8 mouse cellular contexts compared by ENCODE assay signal in the genomic region with DNA sequence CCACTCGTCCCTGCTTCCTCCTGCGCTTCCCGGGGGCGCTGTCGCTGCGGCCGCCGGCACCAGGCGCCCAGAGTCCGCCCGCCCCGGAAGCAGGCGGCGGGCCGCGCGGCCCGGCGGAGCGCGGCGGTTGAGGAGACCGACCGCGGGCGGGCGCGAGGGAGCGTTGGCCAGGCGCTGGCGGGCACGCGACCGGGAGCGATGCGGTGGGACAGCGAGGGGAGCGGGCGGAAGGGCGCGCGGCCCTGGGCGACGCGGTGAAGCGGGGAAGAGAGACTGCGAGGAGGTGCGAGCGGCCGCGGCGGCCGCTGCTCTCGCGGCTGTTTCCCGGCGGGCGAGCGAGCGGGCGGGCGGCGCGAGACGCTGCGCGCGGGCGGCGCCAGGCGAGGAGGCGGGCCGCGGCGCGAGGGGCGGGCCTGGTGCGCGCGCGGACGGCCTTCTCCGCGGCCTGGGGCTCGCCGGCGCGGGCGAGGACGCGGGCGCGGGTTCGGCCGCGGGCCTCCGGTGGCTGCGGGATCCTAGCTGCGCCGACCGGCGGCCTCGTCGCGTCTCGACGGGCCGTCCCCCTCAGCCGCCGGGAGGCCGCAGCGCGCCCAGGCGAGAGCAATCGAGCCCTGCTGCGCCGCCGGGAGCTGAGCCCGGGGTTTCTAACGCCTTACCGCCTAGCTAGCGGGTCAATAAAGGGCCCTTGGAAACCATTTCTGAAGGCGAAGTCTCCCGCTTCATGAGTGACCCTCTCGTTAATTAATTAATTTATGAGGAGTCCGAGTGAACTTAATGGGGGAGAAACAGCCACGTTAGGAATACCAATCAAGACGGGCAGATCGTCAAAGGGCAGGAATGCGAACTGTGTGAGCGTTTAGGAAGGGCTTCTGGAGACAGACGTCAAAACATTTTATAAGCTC. TPM values are rescaled to one million over a fixed set of nuclear protein-coding genes. Genes with fewer than 3 reads are reported as not detected.
A peak's percentile ranks its signal among the peaks of the same experiment; 100 is the strongest.
DNase-seq lines count a peak whose midpoint lies in the region; ATAC-seq and TF ChIP-seq lines count a peak whose summit lies in the region.

Gene Ranbp9 (minus strand): TSS at position 326 of the 902 bp plus-strand sequence.

- DNase-seq in ZHBTc4 (ENCODE audit: low read depth, low spot score): peak; percentile 76
- peak; percentile 48 to 67 for DNase-seq in gastrocnemius, adult 8-10 months (ENCODE audit: low spot score in 2 of 2)
- peak; percentile 92 for DNase-seq in hindbrain, postnatal 0 days (ENCODE audit: low spot score)
- DNase-seq in left cerebral cortex, adult 18-20 months (ENCODE audit: low spot score in 2 of 2): peak; percentile 64 to 83
- DNase-seq in lung, postnatal 4 days: peak; percentile 83 to 93
- DNase-seq in retina, postnatal 7 days (ENCODE audit: low read depth, low spot score): peak; percentile 61
- DNase-seq in urinary bladder, postnatal 14 days (ENCODE audit: low spot score): peak; percentile 74

- H3K27ac ChIP-seq in hindbrain, postnatal 0 days: peak within 1 kb of the TSS; percentile 99

- under 1% methylated on average over 86 of the region's 132 CpGs for WGBS in hindbrain, postnatal 0 days

- no peaks in the 10 kb centered on the region for H3K27me3 ChIP-seq in hindbrain, postnatal 0 days (ENCODE audit: insufficient read depth, low read length)

- no peaks in the 10 kb centered on the region for H3K36me3 ChIP-seq in hindbrain, postnatal 0 days (ENCODE audit: insufficient read depth, low read length)

- H3K4me1 ChIP-seq in hindbrain, postnatal 0 days (ENCODE audit: insufficient read depth, low read length): peaks cover 7% of the 10 kb centered on the region; the same call in 1 of the 2 replicates

- no peaks in the 10 kb centered on the region for H3K9me3 ChIP-seq in hindbrain, postnatal 0 days (ENCODE audit: low read length)

- peak within 1 kb of the TSS; percentile 84 for H3K4me2 ChIP-seq in hindbrain, postnatal 0 days (ENCODE audit: low read depth, low read length)

- peak within 1 kb of the TSS; percentile 96 for H3K9ac ChIP-seq in hindbrain, postnatal 0 days (replicated peaks; ENCODE audit: low read length)

- peak; percentile 57; the same call in 1 of the 2 replicates for ATAC-seq in common myeloid progenitor, adult 5-6 weeks (replicated peaks; ENCODE audit: low read depth, poor library complexity, severe bottlenecking)
- peak; percentile 91 for ATAC-seq in hindbrain, postnatal 0 days

- no peak for TF ChIP-seq CTCF in hindbrain, postnatal 0 days (IDR thresholded peaks at IDR 0.05; ENCODE audit: low read depth)

- peak within 1 kb of the TSS; percentile 94 for H3K4me3 ChIP-seq in hindbrain, postnatal 0 days (ENCODE audit: low read length)

RNA-seq across cellular contexts. Expression of gene Ranbp9, which starts in this region (rescaled TPM):
- total RNA-seq in common myeloid progenitor, adult 5-6 weeks (2017): 76.8 and 87.2 TPM in 2 replicates
- total RNA-seq in gastrocnemius, adult 8-10 months (2022): 10 to 100 TPM; 38.0 to 44.9 (median 43.3) TPM
- total RNA-seq in hindbrain, postnatal 0 days (2014; rRNA removed): 52.7 and 67.1 TPM in 2 replicates
- 9.6 and 11.0 TPM in 2 replicates for polyA plus RNA-seq in hindbrain, postnatal 0 days (2015; fragmentation: Nextera tagmentation; extraction: Ambion mirVana)
- 100 to 1,000 TPM; 102 to 105 TPM for total RNA-seq in left cerebral cortex, adult 18-20 months (2021)

Comparison
In these comparisons a context has a peak if more than half of its experiments do, and no peak if none do; other contexts are left out.
1. Peak in every context shown above with its lines: DNase-seq, ATAC-seq, H3K4me3 ChIP-seq and H3K27ac ChIP-seq.